Mouse (Mus musculus): ENCODE results near the gene Rbp4. TPM values are rescaled to one million over a fixed set of nuclear protein-coding genes. Genes with fewer than 3 reads are reported as not detected.
A peak's percentile ranks its signal among the peaks of the same experiment; 100 is the strongest.

Rbp4 gene
- 1 to 10 TPM; 2.1 to 2.6 TPM for total RNA-seq (2021)

DNA sequence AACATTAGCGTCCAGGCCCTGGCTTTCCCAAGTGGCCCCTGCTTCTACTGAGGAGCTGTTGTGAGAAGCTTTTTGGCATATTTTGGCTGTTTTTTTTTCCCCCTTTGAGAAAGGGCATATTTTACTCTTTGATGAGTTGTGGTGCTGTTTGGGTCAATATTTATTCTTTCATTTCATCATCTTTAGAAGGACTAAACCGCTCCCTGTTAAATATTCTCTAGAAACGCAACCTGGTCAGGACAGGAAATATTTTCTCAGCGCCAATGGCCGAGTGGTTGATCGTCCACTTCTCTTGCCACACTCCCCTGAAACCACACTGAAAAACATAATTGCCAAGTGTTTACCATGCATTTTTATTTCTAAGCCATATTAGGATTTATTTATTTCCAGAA, at the start of gene Rbp4:
TSS of gene Rbp4 (minus strand) at position 63 of the 392 bp plus-strand sequence.
- no peak for DNase-seq (ENCODE audit: low spot score)
- intact Hi-C loops (cut with DNase I), result no loop called here

DNA sequence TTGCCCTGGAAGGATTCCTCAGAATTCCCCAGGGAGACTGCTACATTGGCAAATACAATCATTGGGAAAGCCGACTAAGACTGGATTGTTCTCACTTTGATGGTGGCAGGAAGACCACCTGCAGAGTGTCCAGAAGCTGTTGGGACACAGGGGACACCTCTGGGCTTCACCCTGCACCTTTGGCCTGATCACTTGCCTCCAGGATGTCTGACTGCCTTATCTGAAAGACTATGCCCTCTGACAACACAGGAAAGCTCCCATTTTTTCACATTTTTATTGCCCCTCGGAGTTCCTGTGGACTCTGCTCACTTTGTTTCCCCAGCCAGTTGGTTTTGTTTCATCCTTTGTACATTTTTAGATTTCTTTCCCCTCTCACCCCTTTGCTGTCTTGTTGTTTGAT, 39.6 kb upstream of the Rbp4 start:
- no peak for DNase-seq (ENCODE audit: low spot score)
- intact Hi-C loops (cut with DNase I), result no loop called here

DNA sequence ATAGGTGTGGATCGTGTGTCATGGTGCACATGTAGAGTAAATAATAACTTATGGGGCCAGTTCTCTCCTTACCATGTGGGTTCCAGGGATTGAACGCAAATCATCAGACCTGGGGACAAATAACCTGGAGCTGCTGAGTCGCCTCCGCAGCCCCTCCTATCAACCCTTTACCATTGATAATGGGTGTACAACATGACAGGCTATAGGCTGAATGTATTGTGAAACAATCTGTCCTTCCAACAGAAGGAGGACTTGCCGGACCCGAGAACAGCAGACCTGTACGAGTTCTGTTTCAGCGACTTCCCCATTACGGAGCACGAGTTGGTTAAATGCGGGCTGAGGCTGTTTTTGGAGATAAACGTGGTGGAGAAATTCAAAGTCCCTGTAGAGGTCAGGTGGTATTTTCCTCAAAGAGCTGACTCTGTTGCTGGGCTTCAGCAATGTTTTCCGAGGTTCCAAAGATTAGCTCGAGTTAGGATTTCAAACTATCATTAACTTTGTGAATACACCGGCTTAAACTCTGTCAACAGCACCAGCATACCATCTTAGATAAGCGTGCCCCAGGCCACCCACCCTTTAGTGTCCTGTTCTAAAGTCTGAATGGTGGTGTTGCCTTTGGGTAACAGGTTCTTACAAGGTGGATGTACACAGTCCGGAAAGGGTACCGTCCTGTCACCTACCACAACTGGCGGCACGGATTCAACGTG, 36.7 kb upstream of the Rbp4 start:
- intact Hi-C loops (cut with DNase I), result no loop called here
- no peak for DNase-seq (ENCODE audit: low spot score)

DNA sequence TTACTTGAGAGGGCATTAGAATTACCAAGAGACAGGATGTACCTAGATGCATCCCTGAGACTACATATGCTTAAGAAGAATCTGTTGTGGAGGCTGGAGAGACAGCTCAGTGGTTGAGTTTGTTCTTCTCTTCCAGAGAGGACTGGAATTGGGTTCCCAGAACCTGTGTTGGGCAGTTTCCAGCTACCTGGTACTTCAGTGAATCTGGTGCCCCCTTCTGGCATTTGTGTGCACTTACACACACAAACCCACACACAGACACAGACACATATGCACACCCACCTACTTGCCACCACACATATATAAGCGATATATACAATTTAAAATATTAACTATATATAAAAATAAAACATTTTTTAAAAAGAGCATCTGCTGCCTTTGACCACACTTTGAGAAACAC, 31.2 kb upstream of the Rbp4 start:
- DNase-seq (ENCODE audit: low spot score), result no peak
- intact Hi-C loops (cut with DNase I), result no loop called here

DNA sequence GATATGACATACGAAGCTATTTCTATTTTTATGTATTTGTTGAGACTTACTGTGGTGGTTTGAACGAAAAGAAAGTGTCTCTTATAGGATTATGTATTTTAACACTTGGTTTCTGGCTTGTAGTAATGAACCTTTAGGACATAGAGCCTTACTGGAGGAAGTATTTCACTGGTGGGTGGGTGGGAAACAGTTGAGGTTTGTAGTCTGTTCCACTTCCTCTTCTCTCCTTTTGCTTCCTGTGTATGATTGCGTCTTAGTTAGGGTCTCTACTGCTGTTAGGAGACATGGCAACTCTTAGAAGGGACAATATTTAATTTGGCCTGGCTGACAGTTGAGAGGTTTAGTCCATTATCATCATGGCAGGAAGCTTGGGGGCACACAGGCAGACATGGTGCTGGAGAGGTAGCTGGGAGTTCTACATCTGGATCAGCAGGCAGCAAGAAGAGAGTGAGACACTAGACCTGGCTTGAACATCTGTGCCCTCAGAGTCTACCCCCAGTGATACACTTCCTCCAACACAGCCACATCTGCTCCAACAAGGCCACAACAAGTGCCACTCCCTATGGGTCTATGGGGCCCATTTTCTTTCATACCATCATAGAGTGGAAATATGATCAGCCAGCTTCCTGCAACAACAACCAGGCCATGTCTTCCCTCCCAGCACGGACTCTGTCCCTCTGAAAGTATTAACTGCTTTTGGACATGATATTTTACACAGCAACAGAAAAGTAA, 18.6 kb upstream of the Rbp4 start:
- DNase-seq (ENCODE audit: low spot score), result no peak
- intact Hi-C loops (cut with DNase I), result no loop called here

DNA sequence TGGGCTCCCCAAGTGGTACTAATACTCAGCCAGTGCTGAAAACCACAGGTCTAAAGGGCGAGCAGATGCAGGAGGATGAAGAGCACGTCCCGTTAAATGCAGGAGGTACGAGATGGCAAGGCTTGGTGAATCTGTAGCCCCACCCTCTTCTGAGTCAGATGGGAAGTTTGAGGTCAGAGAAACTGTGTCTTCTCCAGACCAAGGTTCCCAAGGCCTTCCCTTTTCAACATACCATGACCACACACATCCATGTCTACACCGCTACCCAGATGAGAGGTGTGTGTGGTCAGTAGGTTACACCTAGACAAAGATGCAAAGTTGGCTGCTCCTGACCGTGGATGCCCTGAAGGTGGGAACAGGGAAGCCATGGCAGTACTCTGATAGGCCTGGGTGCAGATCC, 9.7 kb upstream of the Rbp4 start:
- no peak for DNase-seq (ENCODE audit: low spot score)
- intact Hi-C loops (cut with DNase I), result no loop called here

DNA sequence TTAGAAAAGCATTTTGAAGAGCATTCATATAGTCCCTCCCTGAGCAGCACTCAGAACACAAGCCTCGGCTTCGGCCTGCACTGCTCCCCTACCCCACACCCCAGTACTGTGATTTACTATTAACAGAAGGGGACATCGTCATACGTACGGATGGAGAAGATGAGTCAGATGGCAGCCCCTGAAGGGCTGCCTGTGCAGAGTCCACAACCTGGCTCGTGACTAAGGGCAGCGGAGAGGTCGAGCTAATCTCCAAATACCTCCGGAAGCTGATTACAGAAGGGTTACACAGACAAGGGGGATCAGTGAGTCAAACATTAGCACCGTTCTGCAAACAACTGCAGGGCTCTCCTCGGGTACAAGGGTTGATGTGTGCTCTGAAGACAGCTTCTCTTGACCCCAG, 8.9 kb upstream of the Rbp4 start:
- intact Hi-C loops (cut with DNase I), result no loop called here
- no peak for DNase-seq (ENCODE audit: low spot score)

DNA sequence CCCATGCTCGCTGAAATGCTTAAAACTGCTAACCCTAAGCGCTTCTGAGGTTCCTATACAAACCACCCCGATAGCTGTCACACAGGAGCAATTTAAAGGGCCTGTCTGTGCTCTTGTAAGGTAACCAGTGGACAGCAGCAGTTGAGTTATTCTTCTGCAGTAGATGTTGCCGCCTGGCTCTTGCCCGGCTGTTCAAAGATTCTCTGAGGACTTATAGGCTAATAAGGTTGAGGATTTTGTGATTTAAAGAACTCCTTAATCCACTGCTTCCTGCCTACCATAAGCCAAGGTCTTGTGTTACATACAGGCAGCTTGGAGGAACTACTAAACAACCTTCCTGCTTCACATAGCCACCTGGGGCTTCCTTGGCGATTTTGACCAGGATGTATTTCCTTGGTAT, 7.4 kb upstream of the Rbp4 start, which contains the start of gene Pde6c:
TSS of gene Pde6c (plus strand) at position 301 of the 400 bp plus-strand sequence.
- intact Hi-C loops (cut with DNase I), result no loop called here
- no peak for DNase-seq (ENCODE audit: low spot score)

DNA sequence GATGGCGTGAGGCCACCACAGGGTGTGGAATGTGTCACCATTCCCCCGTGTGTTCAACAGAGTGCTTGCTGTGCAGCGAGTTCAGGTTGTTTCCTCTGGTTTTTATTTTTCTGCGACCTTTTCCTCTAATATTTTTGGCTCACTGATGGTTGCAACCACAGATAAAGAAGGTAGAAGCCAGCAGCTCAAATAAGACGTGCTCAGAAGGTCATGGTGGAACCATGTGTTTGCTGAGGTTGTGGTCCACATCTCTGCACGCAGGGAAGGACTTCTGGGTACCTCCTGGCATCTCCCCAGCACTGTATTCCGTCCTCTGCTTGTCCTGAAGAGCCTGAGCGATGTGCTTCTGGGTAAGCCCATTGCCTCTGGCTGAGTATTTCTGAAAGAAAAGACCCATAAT, 1.6 kb upstream of the Rbp4 start:
- no peak for DNase-seq (ENCODE audit: low spot score)
- intact Hi-C loops (cut with DNase I), result no loop called here

DNA sequence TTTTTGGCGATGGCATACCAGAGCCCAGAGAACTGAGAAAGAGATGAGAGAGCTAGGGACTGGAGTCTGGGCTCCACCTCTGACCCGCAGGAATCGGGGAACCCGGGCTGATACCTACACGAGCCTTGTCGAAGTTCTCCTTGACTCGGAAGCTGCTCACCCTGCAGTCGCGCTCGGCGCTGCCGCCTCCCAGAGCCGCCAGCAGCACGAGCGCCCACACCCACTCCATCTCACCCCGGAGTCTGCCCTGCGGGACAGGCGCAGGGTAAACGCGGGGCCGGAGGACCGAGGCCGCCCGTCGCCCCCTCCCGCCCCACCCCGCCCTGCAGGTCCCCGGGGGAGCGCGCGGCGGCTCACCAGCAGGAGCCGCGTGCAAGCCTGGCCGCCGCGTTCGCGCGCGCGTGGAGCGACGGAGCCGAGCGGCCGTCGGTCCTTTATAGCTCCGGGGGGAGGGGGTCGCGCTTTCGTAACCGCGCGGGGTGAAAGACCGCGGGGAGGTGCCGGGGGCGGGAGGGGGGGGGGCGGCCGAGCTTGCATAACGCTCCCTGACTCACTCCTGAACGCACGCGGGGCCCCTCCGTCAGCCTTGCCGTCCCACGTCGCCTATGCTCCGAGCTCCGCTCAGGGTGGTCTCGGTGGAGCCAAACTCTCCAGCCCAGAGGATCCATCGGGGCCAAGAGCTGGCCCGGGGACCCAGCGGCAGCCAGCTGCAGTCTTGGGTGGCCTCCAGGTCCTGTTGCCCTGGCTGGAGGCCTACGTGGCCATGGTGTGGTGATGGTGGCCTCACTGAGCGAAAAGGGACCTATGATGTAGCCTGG, 471 bp downstream of the Rbp4 start:
- peak; percentile 17 for DNase-seq (ENCODE audit: low spot score)
- intact Hi-C loops (cut with DNase I), result no loop called here

DNA sequence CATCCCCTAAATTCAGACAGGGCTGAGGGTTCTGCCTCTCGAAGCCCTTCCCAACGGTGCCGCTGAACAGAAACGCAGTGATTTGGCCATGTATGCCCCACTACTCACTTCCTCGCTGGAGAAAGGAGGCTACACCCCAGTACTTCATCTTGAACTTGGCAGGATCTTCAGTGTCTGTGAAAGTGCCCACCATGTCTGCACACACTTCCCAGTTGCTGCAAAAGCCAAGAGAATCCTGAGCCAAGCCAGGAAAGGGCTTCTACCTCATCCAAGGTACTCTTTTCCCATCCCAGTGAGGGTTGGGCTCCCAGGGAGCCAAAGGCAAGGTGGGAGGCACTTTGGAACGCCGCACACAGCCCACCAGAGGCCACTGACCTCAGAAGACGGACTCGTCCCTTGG, 1.2 kb downstream of the Rbp4 start:
- intact Hi-C loops (cut with DNase I), result no loop called here
- no peak for DNase-seq (ENCODE audit: low spot score)

DNA sequence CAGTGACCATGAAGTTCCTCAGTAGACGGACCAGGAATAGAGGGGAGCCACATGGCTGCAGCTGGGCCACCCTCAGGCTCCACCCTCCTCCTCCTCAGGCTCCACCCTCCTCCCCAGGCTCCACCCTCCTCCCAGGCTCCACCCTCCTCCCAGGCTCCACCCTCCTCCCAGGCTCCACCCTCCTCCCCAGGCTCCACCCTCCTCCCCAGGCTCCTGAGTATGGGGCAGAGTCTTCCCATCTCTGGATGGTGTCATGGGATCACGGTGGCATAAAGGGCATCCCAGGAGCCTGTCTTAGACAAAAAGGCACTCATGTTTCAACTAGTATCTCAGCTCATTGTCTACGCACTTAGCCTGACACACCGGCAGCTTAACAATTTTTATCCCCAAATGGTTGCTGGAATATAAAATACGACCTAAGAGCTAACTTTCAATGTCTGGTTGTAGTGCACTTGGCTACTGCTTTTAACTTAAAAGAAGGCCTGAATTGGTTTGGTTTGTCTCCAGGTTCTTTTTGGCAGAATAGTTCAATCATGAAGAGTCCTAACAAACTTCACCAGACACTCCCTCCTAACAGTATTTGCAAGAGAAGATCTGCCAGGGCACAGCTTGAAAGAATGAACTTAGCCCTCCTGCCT, 4.8 kb downstream of the Rbp4 start:
- DNase-seq (ENCODE audit: low spot score), result no peak
- intact Hi-C loops (cut with DNase I), result no loop called here

DNA sequence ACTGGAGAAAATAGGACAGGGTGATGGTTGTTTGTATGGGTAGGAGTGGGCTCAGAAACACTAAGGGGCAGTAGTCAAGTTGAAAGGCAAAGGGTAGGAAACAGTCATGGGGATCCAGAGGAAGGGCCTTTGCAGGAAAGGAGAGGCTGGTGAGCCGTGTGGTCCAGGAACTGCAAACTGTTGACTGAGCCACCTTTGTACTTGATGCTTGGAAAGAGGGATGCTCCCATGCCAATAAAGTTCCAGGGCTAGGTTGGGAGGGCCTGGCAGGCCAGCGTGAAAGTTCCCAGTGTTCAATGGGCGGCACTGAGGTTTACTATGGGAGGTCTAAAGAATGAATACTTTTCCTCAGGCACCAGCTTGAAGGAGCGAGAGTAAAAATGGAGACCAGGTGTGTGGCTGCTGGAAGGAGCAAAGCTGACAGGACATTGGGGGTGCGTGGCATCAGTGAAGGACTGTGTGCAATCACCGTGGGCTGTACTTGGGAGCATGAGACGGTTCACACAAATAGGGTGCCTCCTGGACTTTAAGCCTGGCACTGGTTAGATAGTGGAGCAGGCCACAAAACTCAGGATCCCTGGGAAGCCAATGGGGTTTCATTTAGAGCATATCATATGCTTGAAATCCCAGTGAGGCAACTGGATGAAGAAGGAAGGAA, 10.1 kb downstream of the Rbp4 start:
- intact Hi-C loops (cut with DNase I), result no loop called here
- no peak for DNase-seq (ENCODE audit: low spot score)

DNA sequence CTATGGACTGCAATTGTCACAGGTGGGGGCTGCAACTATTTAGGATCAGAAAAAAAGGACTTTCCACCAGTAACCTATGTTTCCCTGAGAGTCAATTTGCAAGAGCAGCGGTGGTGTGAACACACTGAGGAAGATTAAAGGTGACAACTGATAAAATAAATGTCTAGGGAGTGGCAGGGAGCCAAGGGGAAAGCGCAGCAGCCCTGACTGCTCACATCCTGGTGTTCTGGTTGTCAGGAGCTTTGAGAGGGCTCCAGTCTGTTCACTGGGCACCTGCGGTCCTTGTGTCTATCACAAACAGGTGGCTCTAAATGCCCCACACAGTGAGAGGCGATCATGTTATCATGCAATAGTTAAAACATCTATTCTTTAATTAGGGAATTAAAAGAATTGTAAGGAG, 12.5 kb downstream of the Rbp4 start:
- intact Hi-C loops (cut with DNase I), result no loop called here

DNA sequence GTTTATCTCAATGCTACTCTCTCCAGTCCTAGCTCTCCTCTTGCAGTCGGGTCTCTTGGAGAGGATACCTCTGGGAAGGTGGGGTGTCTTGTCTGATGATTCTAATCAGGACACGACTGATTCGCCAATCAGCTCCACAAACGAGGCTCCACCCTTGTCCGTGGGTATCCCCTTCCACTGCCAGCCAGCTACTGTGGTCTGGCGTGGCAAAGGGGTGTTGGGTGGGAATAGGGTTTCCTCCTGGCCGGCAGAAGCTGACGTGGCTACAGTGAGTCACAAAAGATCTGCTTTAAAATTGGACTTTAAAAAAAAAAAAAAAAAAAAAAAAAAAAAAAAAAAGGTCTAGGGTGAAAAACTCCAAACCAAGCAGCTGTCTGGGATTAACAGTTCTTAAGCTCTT, 14.0 kb downstream of the Rbp4 start:
- intact Hi-C loops (cut with DNase I), result no loop called here
- DNase-seq (ENCODE audit: low spot score), result no peak

More for the DNA sequence above, 12.5 kb downstream of the Rbp4 start:
- no peak for DNase-seq (ENCODE audit: low spot score)

DNA sequence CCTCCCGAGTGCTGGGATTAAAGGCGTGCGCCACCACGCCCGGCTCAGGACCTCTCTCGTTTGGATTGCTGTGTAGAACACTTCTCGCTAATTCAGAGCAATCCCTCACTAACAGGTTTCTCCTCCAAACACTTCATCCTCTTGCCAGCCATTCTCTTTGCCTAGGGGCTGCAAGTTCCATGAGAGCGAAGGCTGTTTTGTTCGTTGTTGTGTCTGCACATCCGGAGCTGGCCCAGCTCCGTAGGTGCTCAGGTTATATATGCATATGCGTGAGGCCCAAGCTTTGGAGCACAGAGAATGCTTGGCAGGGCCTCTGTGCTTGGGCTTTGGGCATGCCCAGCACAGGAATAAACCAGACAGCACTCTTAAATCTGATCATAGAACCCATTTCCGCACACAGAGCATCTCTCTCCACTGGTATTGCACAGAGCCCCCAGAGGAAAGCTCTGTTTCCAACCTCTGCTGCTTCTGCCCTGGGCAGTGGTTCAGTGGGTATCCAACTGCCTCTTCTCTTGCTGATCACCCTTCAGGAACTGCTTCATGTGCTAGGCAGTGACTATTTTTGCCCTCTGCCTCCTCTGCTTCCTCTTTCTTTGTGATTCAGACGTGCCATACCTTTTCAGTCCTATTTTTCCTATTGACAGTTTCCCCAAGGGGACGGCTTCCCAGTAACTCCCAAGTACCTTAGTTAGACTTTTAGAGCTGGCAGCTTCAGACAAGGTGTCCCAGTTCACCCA, 15.4 kb downstream of the Rbp4 start:
- intact Hi-C loops (cut with DNase I), result no loop called here

DNA sequence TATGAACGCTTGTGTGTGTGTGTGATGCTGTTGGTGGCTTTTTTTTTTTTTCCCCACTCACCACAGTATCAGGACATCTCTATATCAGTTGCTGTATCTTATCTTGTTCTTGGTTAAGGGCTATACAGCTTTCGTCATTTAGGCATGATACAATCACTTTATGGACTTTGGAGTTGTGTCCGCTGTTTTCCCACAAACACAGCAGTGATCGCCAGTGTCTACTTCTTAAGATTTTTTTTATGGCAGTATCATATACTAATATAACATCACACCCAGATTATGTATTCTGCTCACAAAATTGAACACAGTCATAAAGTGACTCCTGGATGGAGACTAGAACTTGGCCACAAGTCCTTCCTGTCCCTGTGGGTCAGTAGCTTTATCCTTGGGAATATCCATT, 17.2 kb downstream of the Rbp4 start:
- intact Hi-C loops (cut with DNase I), result no loop called here
- DNase-seq (ENCODE audit: low spot score), result no peak

More for the DNA sequence above, 15.4 kb downstream of the Rbp4 start:
- DNase-seq (ENCODE audit: low spot score), result no peak

DNA sequence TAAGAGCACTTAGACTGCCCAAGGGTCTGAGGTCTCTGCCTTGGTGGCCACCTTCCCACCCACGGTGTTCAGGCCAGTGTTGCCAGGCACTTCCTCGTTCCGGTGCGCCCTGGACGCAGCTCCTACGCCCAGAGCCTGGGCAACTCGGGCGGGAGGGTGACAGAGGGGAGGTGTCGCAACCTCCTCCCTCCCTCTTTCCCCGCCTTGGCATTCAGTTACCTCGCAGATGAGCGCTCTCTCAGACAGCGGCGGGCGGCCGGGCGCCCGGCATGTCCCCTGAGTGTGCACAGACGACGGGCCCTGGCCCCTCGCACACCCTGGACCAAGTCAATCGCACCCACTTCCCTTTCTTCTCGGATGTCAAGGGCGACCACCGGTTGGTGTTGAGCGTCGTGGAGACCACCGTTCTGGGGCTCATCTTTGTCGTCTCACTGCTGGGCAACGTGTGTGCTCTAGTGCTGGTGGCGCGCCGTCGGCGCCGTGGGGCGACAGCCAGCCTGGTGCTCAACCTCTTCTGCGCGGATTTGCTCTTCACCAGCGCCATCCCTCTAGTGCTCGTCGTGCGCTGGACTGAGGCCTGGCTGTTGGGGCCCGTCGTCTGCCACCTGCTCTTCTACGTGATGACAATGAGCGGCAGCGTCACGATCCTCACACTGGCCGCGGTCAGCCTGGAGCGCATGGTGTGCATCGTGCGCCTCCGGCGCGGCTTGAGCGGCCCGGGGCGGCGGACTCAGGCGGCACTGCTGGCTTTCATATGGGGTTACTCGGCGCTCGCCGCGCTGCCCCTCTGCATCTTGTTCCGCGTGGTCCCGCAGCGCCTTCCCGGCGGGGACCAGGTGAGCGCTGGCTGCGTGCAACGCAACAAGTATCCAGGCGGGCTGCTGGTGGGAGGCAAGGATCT, 28.0 kb downstream of the Rbp4 start, which contains the start of gene Ffar4:
TSS of gene Ffar4 (plus strand) at position 214 of the 901 bp plus-strand sequence.
- intact Hi-C loops (cut with DNase I), result no loop called here
- DNase-seq (ENCODE audit: low spot score), result no peak

Data from heart, postnatal 25 days (tissue).